Mouse (Mus musculus): Measurements from ENCODE around the gene Cnksr1.

DNA sequence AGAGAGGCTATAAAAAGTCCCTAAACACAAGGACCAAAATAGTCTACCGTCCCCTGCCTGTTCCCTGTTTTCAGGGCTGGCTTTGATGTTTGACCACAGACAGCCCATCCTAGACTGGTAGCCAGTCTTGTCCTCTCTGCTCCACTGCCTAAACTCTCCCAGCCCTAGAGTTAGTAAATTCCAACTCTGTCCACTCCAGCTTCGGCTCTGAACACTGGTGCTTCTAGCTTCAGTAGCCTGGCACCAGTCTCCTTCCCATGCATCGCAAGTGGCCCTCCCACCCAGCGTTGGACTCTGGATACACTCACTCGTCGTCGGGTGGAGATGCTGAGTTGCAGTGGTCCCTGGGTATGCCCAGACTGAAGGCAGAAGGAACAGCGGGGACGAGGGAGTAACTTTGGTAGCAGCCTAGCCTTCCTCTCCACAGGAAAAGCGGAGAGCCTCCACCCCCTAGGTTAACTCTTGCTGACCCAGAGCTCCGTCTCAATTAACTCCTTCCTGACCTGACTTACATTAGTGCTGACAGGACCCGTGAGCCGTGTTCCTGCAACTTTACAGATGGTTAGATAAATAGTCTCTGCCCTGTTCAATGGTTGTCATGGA is 15.6 kb upstream of the Cnksr1 start, which contains the start of gene Grrp1:
- TF ChIP-seq CTCF (IDR thresholded peaks at IDR 0.05; ENCODE audit: low read depth) (no peak), EP300 (IDR thresholded peaks at IDR 0.05; ENCODE audit: low read depth) (no peak)

Data from liver, embryonic 14.5 days (tissue).